Mouse (Mus musculus): ENCODE results near the gene Csnk1g1. TPM values are rescaled to one million over a fixed set of nuclear protein-coding genes. Genes with fewer than 3 reads are reported as not detected.

Gene Csnk1g1
- polyA plus RNA-seq (2014; fragmentation: Illumina TruSeq; extraction: RNeasy Lipid Tissue Mini Kit (QIAGEN cat#74804); ENCODE audit: low read depth, low replicate concordance): 3.9 TPM

GRCm38 (mm10) chr9:65908394-65909300 lies at the start of gene Csnk1g1, which contains the start of gene Trip4:
Gene Csnk1g1, plus strand, starts transcription at chr9:65908924.
Gene Trip4, minus strand, starts transcription at chr9:65908794.

GRCm38 (mm10) chr9:65890143-65890628 lies 18.5 kb upstream of the Csnk1g1 start, which contains the start of gene Pclaf:
Gene Pclaf, plus strand, starts transcription at chr9:65890237.

GRCm38 (mm10) chr9:66059583-66060307 lies 151.0 kb downstream of the Csnk1g1 start, which contains the start of gene Ppib:
Gene Ppib, plus strand, starts transcription at chr9:66060222.

GRCm38 (mm10) chr9:66069583-66069982 lies 160.9 kb downstream of the Csnk1g1 start, which contains the start of gene Snx22:
Gene Snx22, minus strand, starts transcription at chr9:66069719.

Other genes starting within 250 kb of the Csnk1g1 start
- gene Oaz2, start 240.9 kb upstream of the Csnk1g1 start, polyA plus RNA-seq (2014; fragmentation: Illumina TruSeq; extraction: RNeasy Lipid Tissue Mini Kit (QIAGEN cat#74804); ENCODE audit: low read depth, low replicate concordance): 19.3 TPM
- 4.4 TPM for gene Zfp609, start 81.4 kb upstream of the Csnk1g1 start, polyA plus RNA-seq (2014; fragmentation: Illumina TruSeq; extraction: RNeasy Lipid Tissue Mini Kit (QIAGEN cat#74804); ENCODE audit: low read depth, low replicate concordance)
- 0.24 TPM for gene Pclaf, start 18.7 kb upstream of the Csnk1g1 start, polyA plus RNA-seq (2014; fragmentation: Illumina TruSeq; extraction: RNeasy Lipid Tissue Mini Kit (QIAGEN cat#74804); ENCODE audit: low read depth, low replicate concordance)
- gene Trip4, start 130 bp upstream of the Csnk1g1 start, polyA plus RNA-seq (2014; fragmentation: Illumina TruSeq; extraction: RNeasy Lipid Tissue Mini Kit (QIAGEN cat#74804); ENCODE audit: low read depth, low replicate concordance): 47.7 TPM
- 179 TPM for gene Ppib, start 151.3 kb downstream of the Csnk1g1 start, polyA plus RNA-seq (2014; fragmentation: Illumina TruSeq; extraction: RNeasy Lipid Tissue Mini Kit (QIAGEN cat#74804); ENCODE audit: low read depth, low replicate concordance)
- not detected for gene Snx22, start 160.8 kb downstream of the Csnk1g1 start, polyA plus RNA-seq (2014; fragmentation: Illumina TruSeq; extraction: RNeasy Lipid Tissue Mini Kit (QIAGEN cat#74804); ENCODE audit: low read depth, low replicate concordance)
- gene Snx1, start 217.7 kb downstream of the Csnk1g1 start, polyA plus RNA-seq (2014; fragmentation: Illumina TruSeq; extraction: RNeasy Lipid Tissue Mini Kit (QIAGEN cat#74804); ENCODE audit: low read depth, low replicate concordance): 25.6 TPM
- 75.8 TPM for gene Ciao2a, start 217.7 kb downstream of the Csnk1g1 start, polyA plus RNA-seq (2014; fragmentation: Illumina TruSeq; extraction: RNeasy Lipid Tissue Mini Kit (QIAGEN cat#74804); ENCODE audit: low read depth, low replicate concordance)
- 5.5 TPM for gene Dapk2, start 249.3 kb downstream of the Csnk1g1 start, polyA plus RNA-seq (2014; fragmentation: Illumina TruSeq; extraction: RNeasy Lipid Tissue Mini Kit (QIAGEN cat#74804); ENCODE audit: low read depth, low replicate concordance)

All from liver, adult 10 weeks (tissue).